Mouse (Mus musculus) embryonic fibroblast, embryonic 13.5 days (primary cell): ENCODE measurements at regions not wholly inside any gene's neighbourhood (a gene's known extent, or its start where the extent isn't known, plus 50 kb on each side); places are given as distances from the start of the nearest gene placed in this dataset.

Source experiments
- H3K27ac ChIP-seq: 2 replicates; pipeline ENCODE4 v1.5.1; 2012; ENCODE audit warnings: low read length, control low read depth, inconsistent platforms; ENCODE audit not compliant: insufficient read depth
- H3K4me1 ChIP-seq: 2 replicates; pipeline ENCODE4 v1.6.1; 2011; ENCODE audit warnings: low read length; ENCODE audit not compliant: control insufficient read depth, insufficient read depth
- H3K4me3 ChIP-seq: 2 replicates; pipeline ENCODE4 v1.5.1; 2011; ENCODE audit warnings: mild to moderate bottlenecking, control low read depth, low read length; ENCODE audit not compliant: insufficient read depth
- CTCF ChIP-seq: IDR thresholded peaks from 2 replicates; pipeline ENCODE4 v1.5.1; 2011; ENCODE audit warnings: mild to moderate bottlenecking, control low read depth, low read length, moderate library complexity, borderline replicate concordance; ENCODE audit not compliant: insufficient read depth
- POLR2A ChIP-seq: IDR thresholded peaks from 2 replicates; pipeline ENCODE4 v1.6.1; 2011; ENCODE audit warnings: low read depth, mild to moderate bottlenecking, control low read depth, low read length, moderate library complexity

DNA sequence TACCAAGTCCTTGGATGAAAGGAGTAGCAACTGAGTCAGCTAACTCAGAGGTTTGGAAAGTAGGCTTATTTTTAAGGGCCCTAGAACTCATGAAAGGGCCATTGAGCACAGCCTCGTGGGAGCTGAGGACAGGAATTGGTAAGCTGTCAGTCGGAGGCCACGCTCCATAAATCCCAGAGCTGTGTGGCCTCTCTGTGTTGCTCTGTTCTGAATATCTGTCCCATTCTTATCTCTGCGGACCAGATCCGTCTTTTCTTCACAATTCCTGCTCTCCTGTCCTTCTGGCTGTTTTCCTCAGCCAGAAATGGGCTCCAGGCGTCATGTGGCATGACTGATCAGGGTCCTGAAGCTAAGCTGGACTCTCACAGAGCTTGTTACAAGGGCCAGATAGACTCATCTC is 58.6 kb upstream of the Etv6 start:
- no peaks in the 10 kb centered on the region for H3K4me1 ChIP-seq
- TF ChIP-seq CTCF (no peak), POLR2A (no peak)
- H3K4me3 ChIP-seq = no peak overlapping the region
- no peak overlapping the region for H3K27ac ChIP-seq

DNA sequence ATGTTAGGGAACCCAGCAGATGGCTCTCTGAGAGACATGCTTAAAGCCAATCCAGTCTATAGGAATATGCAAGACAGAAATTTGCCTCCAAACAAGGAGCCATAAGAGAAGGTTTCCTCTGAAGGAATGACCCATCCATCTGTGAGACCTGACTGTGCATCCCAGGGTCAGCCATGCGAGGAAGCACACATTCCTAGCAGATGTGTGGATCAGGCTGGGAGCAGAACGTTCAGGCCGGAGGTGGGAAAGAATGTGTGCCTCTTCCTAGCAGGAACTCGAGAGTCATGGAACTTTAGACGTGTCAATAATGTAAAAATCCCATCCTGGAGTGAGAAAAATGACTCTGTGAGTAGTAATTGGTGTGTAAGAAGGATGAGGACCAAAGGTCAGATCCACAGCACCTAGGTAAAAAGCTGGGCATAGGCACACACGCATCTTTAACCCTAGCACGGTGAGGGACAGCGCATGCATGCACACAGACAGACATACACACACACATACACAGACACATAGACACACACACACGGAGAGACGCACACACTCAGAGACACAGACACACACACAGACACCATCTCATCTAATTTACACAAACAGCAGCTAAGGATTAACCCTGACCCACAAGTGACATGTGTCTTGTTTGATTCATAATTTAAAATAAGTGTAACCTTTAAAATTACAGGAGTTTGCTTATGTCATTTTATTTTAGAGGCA is 51.5 kb upstream of the Etv6 start:
- TF ChIP-seq CTCF (no peak), POLR2A (no peak)
- no peak overlapping the region for H3K4me3 ChIP-seq
- H3K4me1 ChIP-seq = peaks cover 8% of the 10 kb centered on the region
- H3K27ac ChIP-seq = no peak overlapping the region

DNA sequence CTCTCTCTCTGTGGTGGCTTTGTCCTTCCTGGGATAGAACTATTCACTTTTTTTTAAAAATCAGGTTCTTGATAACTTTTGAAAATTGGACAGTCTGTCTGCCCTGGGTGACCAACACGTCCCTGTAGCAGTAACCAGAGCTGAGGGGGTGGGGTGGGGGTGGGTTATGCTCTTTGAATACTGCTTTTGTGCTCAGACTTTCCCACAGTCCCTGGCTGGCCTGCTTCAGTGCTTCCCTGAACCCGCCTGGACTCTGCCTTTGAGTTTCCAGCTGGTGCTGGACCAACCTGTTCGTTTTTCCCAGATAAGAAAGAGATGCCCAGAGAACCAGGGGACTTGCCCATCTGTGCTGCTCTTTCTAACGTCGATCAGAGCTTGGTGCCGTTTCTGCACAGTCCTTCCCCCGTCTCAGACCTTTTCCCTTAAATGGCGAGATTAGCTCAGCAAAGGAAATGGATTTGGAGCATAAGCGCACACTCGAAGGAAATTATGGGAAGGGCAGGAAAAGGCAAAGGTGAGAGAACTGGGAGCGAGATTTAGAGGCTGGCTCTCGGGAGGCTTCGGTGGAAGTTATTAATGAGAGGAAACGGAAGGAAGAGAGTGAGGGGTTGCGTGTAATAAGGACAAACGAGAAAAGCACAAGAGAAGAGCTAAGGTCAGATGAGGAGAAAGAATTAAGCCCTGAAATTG is 50.7 kb upstream of the Etv6 start:
- peaks cover 8% of the 10 kb centered on the region for H3K4me1 ChIP-seq
- H3K27ac ChIP-seq = no peak overlapping the region
- no peak for TF ChIP-seq CTCF
- no peak for TF ChIP-seq POLR2A
- H3K4me3 ChIP-seq = no peak overlapping the region
